Mouse (Mus musculus) olfactory bulb, adult 2 months (tissue): Measurements from ENCODE around the gene Krt35. TPM values are rescaled to one million over a fixed set of nuclear protein-coding genes. Genes with fewer than 3 reads are reported as not detected.

Experiments
- H3K27ac ChIP-seq: fragments of 200-500 bp; 2 replicates; pipeline ENCODE4 v1.5.1; 2012; ENCODE audit warnings: low read depth, low read length; ENCODE audit not compliant: insufficient read depth
- H3K4me1 ChIP-seq: fragments of 200-500 bp; 2 replicates; pipeline ENCODE4 v1.6.1; 2012; ENCODE audit warnings: low read length; ENCODE audit not compliant: control insufficient read depth, insufficient read depth
- H3K4me3 ChIP-seq: fragments of 200-500 bp; 2 replicates; pipeline ENCODE4 v1.5.1; 2012; ENCODE audit warnings: mild to moderate bottlenecking, low read depth, low read length, moderate library complexity; ENCODE audit not compliant: insufficient read depth
- CTCF ChIP-seq: fragments of 200-500 bp; IDR thresholded peaks from 2 replicates; pipeline ENCODE4 v1.5.1; 2012; ENCODE audit warnings: low read depth, mild to moderate bottlenecking, low read length, moderate library complexity; ENCODE audit not compliant: insufficient read depth
- POLR2A ChIP-seq: fragments of 200-500 bp; IDR thresholded peaks from 2 replicates; pipeline ENCODE4 v1.6.1; 2012; ENCODE audit warnings: mild to moderate bottlenecking, low read depth, low read length, moderate library complexity; ENCODE audit not compliant: insufficient read depth
- WGBS: fragments of 180-500 bp; shearing (Covaris S2); methylation state at CpG from one replicate; pipeline ENCODE4 v1.1.7; 2018; 5-methylcytosine and 5-hydroxymethylcytosine counted together
- polyA plus RNA-seq: library from polyadenylated mRNA; stranded (reverse); fragments of >200 nt; gene quantifications from 2 replicates; pipeline ENCODE4 v1.2.4, GENCODE M21; 2012; ENCODE audit warnings: low replicate concordance; ENCODE audit not compliant: missing spikeins, insufficient read depth, insufficient read length

Gene Krt35
- polyA plus RNA-seq, 1 experiment: not detected

DNA sequence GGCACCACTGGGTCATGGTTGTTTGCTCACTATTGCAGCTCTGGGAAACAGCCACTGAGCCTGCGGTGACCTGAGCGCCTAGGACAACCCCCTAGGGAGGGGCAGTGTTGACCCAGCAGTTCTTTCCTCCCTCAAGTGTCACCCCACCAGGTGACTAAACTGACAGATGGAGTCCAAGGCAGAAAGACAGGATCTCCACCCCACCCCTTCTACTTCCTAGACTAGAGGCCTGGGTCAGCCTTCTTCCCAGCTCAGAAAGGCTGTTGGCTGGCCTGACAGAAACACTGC, 17.6 kb upstream of the Krt35 start:
- TF ChIP-seq CTCF: no peak
- no peak for TF ChIP-seq POLR2A
- H3K4me3 ChIP-seq: no peak overlapping the region
- H3K27ac ChIP-seq: no peak overlapping the region
- WGBS: 83% methylated on average over 2 of the region's 2 CpGs
- no peaks in the 10 kb centered on the region for H3K4me1 ChIP-seq

DNA sequence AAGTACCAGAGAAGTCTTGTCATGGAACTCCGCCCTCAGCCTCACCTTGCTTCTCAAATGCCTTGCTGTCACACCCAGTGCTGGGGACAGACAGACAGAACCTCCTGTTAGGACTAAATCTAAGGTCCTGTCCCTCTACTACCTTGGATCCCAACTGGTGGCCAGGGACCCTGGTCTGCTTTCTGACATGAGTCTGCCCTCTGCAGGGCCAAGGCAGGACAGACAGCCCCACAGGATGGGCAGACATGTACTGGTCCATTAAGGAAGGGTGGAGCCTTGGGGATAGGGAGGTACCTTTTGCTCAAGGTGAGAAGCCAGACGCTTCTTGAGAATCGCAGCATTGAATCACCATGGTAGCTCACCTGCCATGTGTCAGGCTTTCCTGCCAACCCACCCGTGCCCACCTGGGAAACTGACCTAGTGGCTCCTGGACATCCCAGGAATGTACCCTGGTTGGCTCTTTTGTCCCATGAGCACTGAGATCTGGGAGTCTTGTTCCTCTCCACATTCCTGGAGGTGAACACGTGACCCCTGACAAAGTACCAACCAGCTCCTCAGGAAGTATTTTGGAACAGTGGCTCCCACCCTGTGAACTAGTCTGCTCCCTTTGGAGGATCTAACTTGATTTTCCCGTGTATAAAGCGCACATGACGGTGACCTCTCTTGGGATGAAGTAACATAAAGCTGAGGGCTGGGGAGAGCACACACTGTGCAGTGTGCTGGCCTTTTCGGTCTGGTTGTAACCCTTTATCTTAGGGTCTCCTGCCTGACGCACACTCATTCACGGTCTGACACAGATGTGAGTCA, 17.1 kb upstream of the Krt35 start:
- no peaks in the 10 kb centered on the region for H3K4me1 ChIP-seq
- 88% methylated on average over 11 of the region's 11 CpGs for WGBS
- H3K4me3 ChIP-seq: no peak overlapping the region
- no peak for TF ChIP-seq POLR2A
- TF ChIP-seq CTCF: no peak
- H3K27ac ChIP-seq: no peak overlapping the region

DNA sequence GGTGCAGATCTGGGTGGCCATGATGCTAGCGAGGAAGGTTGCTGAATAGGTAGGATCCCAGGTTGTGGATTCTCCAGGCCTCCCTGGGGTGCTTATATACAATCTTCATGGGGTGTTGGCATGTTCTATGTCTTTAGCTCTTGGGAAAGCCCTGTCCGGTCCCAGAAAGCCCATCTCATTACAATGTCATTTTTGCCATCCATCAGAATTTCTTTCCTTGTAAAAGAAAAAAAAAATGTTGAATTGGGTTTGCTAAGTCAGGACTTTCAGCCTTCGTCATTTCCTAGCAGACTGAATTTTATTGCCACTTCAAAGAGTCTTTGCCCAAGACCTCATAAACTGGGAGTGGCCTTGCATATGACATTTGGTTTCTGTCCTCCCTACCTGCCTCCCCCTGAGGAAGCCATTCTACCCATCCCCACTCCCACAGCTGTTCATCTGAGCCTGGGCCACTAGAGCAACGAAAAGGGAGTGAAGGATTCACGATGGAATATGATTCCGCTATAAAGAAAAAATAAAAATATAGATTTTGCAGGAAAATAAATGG, 9.6 kb upstream of the Krt35 start, which contains the start of gene Krt36:
Gene Krt36, minus strand, starts transcription at position 51 of the 547 bp plus-strand sequence.
- no peak for TF ChIP-seq POLR2A
- TF ChIP-seq CTCF: no peak

DNA sequence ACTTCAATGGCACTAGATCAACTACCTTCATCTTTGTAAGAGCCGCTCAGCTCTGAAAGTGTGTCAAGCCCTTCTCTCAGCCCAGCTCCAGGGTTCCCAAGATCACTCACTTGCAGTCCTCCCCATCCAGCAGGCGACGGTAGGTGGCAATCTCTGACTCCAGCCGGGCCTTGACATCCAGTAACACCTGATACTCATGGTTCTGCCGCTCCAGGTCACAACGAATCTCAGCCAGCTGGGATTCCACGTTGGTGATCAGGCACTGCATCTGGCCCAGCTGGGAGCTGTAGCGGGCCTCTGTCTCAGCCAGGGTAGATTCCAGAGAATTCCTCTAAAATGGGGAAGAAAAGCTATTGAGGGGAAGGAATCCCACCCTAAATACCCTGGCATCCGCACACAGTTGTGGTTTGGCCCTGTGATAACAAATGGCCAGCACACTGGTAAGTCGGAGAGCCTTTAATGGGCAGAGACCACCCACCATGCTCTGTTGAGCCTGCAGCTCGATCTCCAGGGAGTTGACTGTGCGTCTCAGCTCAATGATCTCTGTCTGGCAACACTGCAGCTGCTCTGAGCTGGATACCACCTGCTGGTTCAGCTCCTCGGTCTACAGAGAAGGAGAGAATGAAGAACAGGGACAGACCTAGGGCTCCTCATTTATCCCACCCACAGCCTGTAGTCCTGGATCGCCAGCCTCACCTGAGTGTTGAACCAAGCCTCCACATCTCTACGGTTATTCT, 6.8 kb upstream of the Krt35 start:
- WGBS: 67% methylated on average over 15 of the region's 15 CpGs
- H3K4me1 ChIP-seq: 0 out of 2 replicates have a peak, but pooled peaks cover 3% of the 10 kb centered on the region
- TF ChIP-seq CTCF (no peak), POLR2A (no peak)

More for the DNA sequence above, 9.6 kb upstream of the Krt35 start, which contains the start of gene Krt36:
- no peak within 1 kb of the TSS for H3K4me3 ChIP-seq
- H3K27ac ChIP-seq: no peak within 1 kb of the TSS
- 94% methylated on average over 6 of the region's 6 CpGs for WGBS
- H3K4me1 ChIP-seq: 0 out of 2 replicates have a peak, but pooled peaks cover 3% of the 10 kb centered on the region

DNA sequence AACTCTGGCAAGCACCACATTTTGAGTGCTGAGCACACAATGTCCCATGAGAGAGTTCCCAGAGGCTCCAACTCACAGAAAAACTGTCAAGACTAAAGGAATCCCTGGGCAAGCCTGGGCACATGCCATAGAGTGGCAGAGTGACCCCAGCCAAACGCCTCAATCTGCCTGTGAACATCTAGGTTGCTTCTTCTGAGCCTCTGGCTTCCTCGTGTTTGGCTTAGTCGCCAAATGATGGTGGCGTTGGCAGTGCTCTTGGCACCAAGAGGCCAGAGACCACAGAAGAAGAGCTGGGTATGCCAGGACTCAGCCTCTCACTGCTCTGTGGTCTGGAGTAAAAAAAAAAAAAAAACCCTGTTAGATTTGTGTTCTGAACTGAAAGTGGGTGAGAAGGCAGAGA, 4.3 kb upstream of the Krt35 start:
- no peak for TF ChIP-seq CTCF
- TF ChIP-seq POLR2A: no peak
- WGBS: 60% methylated on average over 4 of the region's 4 CpGs
- Histone ChIP-seq H3K4me3 (no peak overlapping the region), H3K27ac (no peak overlapping the region), H3K4me1 (0 out of 2 replicates have a peak, but pooled peaks cover 3% of the 10 kb centered on the region)

More for the DNA sequence above, 6.8 kb upstream of the Krt35 start:
- Histone ChIP-seq H3K4me3 (no peak overlapping the region), H3K27ac (no peak overlapping the region)

DNA sequence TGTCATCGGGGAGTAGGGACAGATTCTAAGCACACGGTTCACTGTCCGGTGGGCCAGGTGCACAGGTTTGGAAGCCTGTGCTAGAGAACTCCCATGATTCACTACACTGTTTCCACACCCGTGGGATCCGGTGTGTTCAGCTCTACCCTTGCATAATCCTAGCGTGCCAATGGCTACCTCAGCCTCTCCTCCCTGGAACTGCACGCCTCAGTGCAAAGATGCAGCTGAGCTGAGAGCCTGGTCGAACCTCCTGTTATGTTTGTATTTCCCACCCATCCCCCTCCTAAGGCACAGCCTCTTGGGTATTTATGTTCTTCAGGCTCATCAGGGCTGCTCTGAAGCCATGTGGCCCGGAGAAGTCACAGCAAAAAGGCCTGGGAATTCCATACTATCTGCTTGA, 1.8 kb upstream of the Krt35 start:
- 88% methylated on average over 9 of the region's 9 CpGs for WGBS
- no peaks in the 10 kb centered on the region for H3K4me1 ChIP-seq
- no peak for TF ChIP-seq POLR2A
- TF ChIP-seq CTCF: no peak
- H3K27ac ChIP-seq: no peak overlapping the region
- H3K4me3 ChIP-seq: no peak overlapping the region

DNA sequence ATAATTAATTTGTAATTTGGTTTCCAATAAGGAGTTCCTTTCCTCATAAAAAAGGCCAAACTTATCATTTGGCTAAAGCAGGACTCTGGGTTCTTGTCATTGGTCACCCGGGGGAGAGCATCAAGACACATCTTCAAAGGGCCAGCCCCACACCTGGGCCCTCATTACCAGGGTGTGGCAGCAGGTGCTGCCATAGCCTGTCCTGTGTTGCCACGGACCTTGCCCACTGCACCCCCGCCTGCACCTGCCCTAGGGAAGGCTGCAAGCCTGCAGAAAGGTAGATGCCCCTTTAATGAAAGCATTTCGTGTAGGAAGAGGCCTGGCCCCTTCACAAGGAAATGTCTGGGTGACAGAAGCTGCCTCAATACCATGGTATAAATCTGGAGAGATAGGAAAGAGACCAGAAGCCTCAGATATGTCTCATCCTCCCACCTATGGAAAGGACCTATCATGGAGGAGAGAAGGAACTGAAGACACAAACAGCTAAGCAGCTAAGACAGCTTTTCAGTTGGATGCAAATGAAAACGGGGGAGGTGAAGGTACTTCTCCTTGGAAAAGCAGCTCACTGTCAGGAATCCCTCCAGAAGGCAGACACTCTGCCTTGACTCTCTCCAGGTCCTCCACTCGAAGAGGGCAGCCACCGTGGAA, 7.5 kb downstream of the Krt35 start:
- Histone ChIP-seq H3K4me1 (no peaks in the 10 kb centered on the region), H3K4me3 (no peak overlapping the region), H3K27ac (no peak overlapping the region)
- 76% methylated on average over 7 of the region's 7 CpGs for WGBS
- TF ChIP-seq POLR2A: no peak
- no peak for TF ChIP-seq CTCF

DNA sequence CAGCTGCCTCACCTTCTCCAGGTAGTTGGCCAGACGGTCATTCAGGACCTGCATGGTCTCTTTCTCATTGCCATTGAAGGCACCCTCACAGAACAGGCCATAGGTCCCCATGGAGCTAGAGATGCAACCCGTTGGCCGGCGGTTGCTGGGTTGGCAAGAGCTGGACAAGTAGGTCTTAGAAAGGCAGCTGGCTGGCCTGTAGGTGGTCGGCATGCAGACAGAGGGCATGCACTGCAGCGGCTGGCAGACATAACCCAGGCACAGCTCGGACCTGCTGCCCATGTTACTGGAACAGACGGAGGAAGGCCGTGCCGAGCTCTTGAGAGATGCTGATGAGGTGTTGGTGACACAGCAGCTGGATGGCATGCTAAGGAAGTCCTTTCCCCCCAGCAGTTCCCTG, 8.2 kb downstream of the Krt35 start, which contains the start of gene Krt32:
Gene Krt32, minus strand, starts transcription at position 366 of the 400 bp plus-strand sequence.
- 94% methylated on average over 10 of the region's 10 CpGs for WGBS
- Histone ChIP-seq H3K4me1 (no peaks in the 10 kb centered on the region), H3K27ac (no peak within 1 kb of the TSS), H3K4me3 (no peak within 1 kb of the TSS)
- TF ChIP-seq CTCF (no peak), POLR2A (no peak)
